8 mouse cellular contexts compared by ENCODE assay signal in genomic region chr3:121539871-121540431, GRCm38 (mm10). TPM values are rescaled to one million over a fixed set of nuclear protein-coding genes. Genes with fewer than 3 reads are reported as not detected.
A peak's percentile ranks its signal among the peaks of the same experiment; 100 is the strongest.
DNase-seq lines count a peak whose midpoint lies in the region; ATAC-seq lines count a peak whose summit lies in the region.

No protein-coding gene starts in this region.

- ATAC-seq in limb, embryonic 12.5 days (ENCODE audit: insufficient number of reproducible peaks, insufficient read depth, low FRiP score, low TSS enrichment, low read depth), result 0 out of 2 replicates have a peak, but pooled peaks have one; percentile 45
- peak; percentile 58; the same call in 1 of the 2 replicates for ATAC-seq in neural tube, embryonic 14.5 days (ENCODE audit: low read depth)
- no peak for ATAC-seq in monocyte, adult 5-6 weeks (replicated peaks; ENCODE audit: insufficient number of reproducible peaks, low FRiP score, low TSS enrichment, poor library complexity, severe bottlenecking)

- 10% methylated on average over 8 of the region's 8 CpGs for WGBS in hindbrain, embryonic 10.5 days
- WGBS in limb, embryonic 12.5 days, result 9% methylated on average over 8 of the region's 8 CpGs
- WGBS in neural tube, embryonic 14.5 days, result 5% methylated on average over 8 of the region's 8 CpGs

- no peaks in the 10 kb centered on the region for H3K9me3 ChIP-seq in hindbrain, embryonic 10.5 days
- no peaks in the 10 kb centered on the region for H3K9me3 ChIP-seq in limb, embryonic 12.5 days
- no peaks in the 10 kb centered on the region for H3K9me3 ChIP-seq in neural tube, embryonic 14.5 days (ENCODE audit: control insufficient read depth, low read length)

- H3K36me3 ChIP-seq in hindbrain, embryonic 10.5 days, result no peaks in the 10 kb centered on the region
- no peaks in the 10 kb centered on the region for H3K36me3 ChIP-seq in limb, embryonic 12.5 days
- no peaks in the 10 kb centered on the region for H3K36me3 ChIP-seq in neural tube, embryonic 14.5 days (ENCODE audit: control insufficient read depth, insufficient read depth, low read length)

- DNase-seq in 416B (ENCODE audit: low read depth) (peak; percentile 57), R1 (ENCODE audit: low read depth, low spot score) (peak; percentile 92)
- DNase-seq in hindbrain, embryonic 10.5 days (ENCODE audit: low spot score), result peak; percentile 68
- DNase-seq in gastrocnemius, adult 18-20 months (ENCODE audit: low spot score), result no peak
- no peak for DNase-seq in spleen, adult 18-20 months

- H3K4me2 ChIP-seq in limb, embryonic 12.5 days, result no peak overlapping the region
- H3K4me2 ChIP-seq in neural tube, embryonic 14.5 days (ENCODE audit: low read depth, low read length), result no peak overlapping the region

- H3K4me1 ChIP-seq in hindbrain, embryonic 10.5 days (replicated peaks), result peaks cover 16% of the 10 kb centered on the region
- 0 out of 2 replicates have a peak, but pooled peaks cover 15% of the 10 kb centered on the region for H3K4me1 ChIP-seq in limb, embryonic 12.5 days (replicated peaks)
- H3K4me1 ChIP-seq in neural tube, embryonic 14.5 days (ENCODE audit: control insufficient read depth, insufficient read depth, low read length), result no peaks in the 10 kb centered on the region

- H3K4me3 ChIP-seq in hindbrain, embryonic 10.5 days, result no peak overlapping the region
- no peak overlapping the region for H3K4me3 ChIP-seq in limb, embryonic 12.5 days (replicated peaks)
- no peak overlapping the region for H3K4me3 ChIP-seq in neural tube, embryonic 14.5 days (ENCODE audit: low read depth, low read length)

- H3K27me3 ChIP-seq in hindbrain, embryonic 10.5 days (ENCODE audit: insufficient read depth, poor library complexity, severe bottlenecking), result peaks cover 28% of the 10 kb centered on the region
- H3K27me3 ChIP-seq in limb, embryonic 12.5 days, result peaks cover 2% of the 10 kb centered on the region; the same call in 1 of the 2 replicates
- no peaks in the 10 kb centered on the region for H3K27me3 ChIP-seq in neural tube, embryonic 14.5 days (ENCODE audit: control insufficient read depth, insufficient read depth, low read length)

- no peak overlapping the region for H3K9ac ChIP-seq in limb, embryonic 12.5 days (replicated peaks)
- H3K9ac ChIP-seq in neural tube, embryonic 14.5 days (replicated peaks; ENCODE audit: low read depth, low read length), result no peak overlapping the region

- H3K27ac ChIP-seq in hindbrain, embryonic 10.5 days, result 0 out of 2 replicates have a peak overlapping the region, but pooled peaks have one; percentile 50
- no peak overlapping the region for H3K27ac ChIP-seq in limb, embryonic 12.5 days
- H3K27ac ChIP-seq in neural tube, embryonic 14.5 days (ENCODE audit: low read depth, low read length), result no peak overlapping the region

RNA-seq across cellular contexts. Expression of gene Slc44a3, which starts 7.7 kb away (rescaled TPM):
- polyA plus RNA-seq in hindbrain, embryonic 10.5 days (2016; fragmentation: Nextera tagmentation; extraction: Ambion mirVana), result 0.33 and 0.98 TPM in 2 replicates
- polyA plus RNA-seq in limb, embryonic 12.5 days (2016; fragmentation: Nextera tagmentation; extraction: Ambion mirVana), result 0.65 and 1.5 TPM in 2 replicates
- 0.85 and 1.5 TPM in 2 replicates for polyA plus RNA-seq in neural tube, embryonic 14.5 days (2014; fragmentation: Nextera tagmentation; extraction: Ambion mirVana)
- total RNA-seq in gastrocnemius, adult 18-20 months (2021), result not detected
- total RNA-seq in monocyte, adult 5-6 weeks (2017), result not detected in 3 replicates

Comparison
In these comparisons a context has a peak if more than half of its experiments do, and no peak if none do; other contexts are left out.
1. DNase-seq: peak in 416B (single experiment), R1 (single experiment) and hindbrain, embryonic 10.5 days (single experiment); none in gastrocnemius, adult 18-20 months (single experiment) and spleen, adult 18-20 months (0 of 2).